Mouse (Mus musculus): ENCODE measurements around the gene Kat6b.
"Not testable (repeated sequence)": the region's sequence is repeated elsewhere in the genome, so short reads cannot be mapped to it uniquely, and the experiment has no call there.

Gene Kat6b

DNA sequence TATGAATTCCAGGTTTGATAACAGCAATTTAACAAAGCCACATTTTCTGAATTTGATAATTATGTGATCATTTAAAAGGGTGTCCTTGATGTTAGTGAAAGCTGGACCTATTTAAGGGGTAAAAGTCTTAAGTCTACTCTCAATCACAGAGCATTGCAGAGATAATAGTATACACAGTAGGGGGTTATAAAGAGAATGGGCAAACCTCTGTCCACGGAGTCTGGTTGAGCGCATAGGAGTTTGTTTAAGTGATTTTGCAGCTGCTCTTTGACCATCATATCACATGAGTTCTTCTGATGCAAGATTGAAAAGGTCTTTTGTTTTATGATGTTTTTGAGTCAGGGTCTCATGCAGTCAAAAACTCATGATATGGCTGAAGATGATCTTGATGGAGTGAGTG is 3.0 kb downstream of the Kat6b start:
- DNase-seq (ENCODE audit: low read depth, low spot score), result peak; percentile 56

- peak; percentile 49 for DNase-seq (ENCODE audit: low read depth, low spot score)
Observed at GRCm38 (mm10) chr14:21484693-21485092, 3.5 kb downstream of the Kat6b start.

DNA sequence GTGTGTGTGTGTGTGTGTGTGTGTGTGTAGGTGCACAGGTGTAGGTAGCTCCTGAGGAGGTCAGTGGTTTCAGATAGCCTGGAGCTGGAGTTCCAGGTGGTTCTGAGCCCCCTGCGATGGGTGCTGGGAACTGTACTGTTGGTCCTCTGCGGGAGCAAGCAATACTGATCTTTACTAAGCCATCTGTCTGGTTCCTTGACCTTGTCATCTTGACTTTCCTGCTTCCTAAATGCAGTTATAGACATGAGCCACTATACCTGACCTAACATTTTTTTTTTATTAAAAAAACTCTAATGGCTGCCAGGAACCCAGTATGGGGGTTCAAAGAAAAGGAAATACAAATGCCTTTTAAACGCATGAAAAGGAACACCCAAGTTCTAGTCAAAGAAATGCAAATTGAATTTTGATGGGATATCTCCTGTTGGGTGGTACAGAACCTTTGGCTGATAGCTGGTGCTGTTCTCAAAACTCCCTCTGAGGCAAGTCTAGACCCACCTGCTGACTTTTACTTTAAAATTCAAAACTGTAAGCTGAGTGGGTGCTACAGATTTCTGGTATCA is 4.8 kb downstream of the Kat6b start:
- DNase-seq (ENCODE audit: low read depth, low spot score), result peak; percentile 87

DNA sequence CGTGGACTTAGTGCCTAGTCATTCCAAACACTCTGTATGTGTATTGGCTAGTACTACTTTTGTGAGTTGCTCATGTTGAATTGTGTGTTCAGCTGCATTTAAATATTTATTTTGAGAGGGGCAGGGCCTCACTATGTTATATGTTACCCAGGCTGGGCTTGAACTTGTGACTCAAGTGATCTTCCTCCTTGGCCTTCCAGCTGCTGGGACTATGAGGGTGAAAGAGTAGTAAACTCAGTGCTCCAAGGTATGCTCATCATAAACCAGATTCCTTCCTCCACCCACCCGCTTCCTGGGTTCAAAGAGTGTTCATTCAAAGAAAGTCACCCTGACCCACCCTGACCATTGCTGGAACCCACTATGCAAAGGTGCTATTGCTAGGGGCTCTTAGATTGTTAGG is 5.9 kb downstream of the Kat6b start:
- peak; percentile 86 for DNase-seq (ENCODE audit: low read depth, low spot score)

DNA sequence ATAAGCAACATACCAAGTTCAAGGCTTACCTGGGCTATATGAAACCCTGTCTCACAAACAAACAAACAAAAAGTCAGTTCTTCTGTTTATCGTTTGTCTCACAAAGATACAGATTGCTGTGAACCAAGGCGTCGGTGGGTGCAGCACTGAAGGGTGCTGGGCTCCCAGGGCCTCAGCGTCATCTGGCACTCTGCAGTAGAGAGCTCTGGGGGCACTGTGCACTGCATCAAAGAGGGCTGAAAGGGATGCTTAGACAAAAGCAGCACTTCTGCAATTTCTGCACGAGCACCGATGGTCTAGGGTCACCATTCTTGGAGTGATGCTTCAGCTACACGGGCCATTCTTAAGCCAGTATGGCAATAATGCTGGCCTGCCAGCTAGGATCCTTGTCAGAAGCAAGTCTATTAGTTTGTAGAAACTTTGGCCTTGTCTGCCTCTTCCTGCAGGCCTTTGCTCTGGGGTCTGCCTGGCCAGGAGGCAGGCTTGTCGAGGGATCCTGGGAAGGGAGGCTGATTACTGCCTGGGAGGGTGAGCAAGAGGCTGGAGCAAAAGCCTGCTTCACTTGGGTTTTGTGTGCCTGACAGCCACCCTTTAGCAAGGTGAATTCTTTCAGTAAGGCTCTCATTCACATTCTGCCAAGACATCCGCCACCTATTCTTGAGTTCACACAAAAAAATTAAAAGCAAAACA is 7.3 kb downstream of the Kat6b start:
- not testable (repeated sequence) for DNase-seq (ENCODE audit: low read depth, low spot score)

- peak; percentile 53 for DNase-seq (ENCODE audit: low read depth, low spot score)
Observed at GRCm38 (mm10) chr14:21489116-21489485, 7.9 kb downstream of the Kat6b start.

- DNase-seq (ENCODE audit: low read depth, low spot score), result no peak
Observed at GRCm38 (mm10) chr14:21490141-21490540, 8.9 kb downstream of the Kat6b start.

DNA sequence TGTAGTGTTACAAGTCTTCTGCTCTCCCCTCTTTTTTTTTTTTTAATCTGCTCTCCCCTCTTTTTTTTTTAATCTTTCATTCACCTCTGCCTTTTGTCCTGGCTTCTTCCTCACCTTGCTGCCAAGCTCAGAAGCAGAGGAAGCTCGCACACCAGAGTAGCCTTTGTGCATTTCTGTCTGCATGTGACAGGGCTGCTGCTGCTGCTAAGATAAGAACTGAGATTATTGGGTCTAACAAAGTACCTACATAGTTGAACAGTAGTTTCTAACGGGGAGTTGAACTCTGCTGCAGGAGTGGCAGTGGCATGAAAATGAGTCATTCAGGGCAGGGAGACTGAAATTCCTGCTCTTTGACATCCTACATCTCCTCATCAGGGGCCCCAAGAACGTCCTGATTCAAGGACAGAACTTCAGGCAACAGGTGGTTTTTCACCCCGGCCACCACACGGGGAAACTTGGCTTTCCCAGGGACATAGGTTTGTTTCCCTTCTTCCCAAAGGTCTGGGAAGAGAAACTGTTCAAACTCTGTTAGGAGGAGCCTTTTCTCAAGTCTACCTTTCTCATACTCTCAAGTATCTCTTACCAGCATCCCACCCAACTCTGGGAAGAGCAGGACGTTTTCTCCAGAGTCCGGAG is 17.2 kb downstream of the Kat6b start:
- peak; percentile 43 for DNase-seq (ENCODE audit: low read depth, low spot score)

DNA sequence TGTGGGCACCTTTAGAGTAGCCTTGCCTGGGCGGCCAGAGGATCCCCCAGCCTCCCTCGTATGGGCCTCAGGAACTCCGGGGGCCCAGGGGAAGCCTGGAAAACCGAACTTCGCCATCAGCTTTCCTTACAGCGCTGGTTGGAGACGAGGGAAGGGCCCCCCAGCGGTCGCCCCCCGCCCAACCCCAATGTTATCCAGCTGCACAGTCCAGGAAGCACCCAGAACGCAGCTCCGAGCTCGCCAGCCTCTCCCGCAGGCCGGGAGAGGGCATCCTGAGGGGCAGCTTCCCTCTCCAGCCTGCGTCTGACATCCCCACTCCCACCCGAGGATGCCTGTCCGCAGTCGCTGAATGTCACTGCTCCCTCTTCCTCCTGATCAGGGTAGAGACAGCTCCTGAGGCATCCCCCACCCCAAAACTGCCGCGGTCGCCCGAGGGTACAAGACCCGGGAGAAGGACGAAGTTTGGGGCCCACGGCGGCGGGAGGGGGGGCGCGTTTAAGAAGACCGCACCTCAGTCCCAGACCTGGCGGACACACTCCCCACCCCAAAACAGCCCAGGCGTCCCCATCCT is 17.9 kb downstream of the Kat6b start:
- peak; percentile 55 for DNase-seq (ENCODE audit: low read depth, low spot score)

GRCm38 (mm10) chr14:21499631-21500153 is 18.5 kb downstream of the Kat6b start:
- no peak for DNase-seq (ENCODE audit: low read depth, low spot score)

DNA sequence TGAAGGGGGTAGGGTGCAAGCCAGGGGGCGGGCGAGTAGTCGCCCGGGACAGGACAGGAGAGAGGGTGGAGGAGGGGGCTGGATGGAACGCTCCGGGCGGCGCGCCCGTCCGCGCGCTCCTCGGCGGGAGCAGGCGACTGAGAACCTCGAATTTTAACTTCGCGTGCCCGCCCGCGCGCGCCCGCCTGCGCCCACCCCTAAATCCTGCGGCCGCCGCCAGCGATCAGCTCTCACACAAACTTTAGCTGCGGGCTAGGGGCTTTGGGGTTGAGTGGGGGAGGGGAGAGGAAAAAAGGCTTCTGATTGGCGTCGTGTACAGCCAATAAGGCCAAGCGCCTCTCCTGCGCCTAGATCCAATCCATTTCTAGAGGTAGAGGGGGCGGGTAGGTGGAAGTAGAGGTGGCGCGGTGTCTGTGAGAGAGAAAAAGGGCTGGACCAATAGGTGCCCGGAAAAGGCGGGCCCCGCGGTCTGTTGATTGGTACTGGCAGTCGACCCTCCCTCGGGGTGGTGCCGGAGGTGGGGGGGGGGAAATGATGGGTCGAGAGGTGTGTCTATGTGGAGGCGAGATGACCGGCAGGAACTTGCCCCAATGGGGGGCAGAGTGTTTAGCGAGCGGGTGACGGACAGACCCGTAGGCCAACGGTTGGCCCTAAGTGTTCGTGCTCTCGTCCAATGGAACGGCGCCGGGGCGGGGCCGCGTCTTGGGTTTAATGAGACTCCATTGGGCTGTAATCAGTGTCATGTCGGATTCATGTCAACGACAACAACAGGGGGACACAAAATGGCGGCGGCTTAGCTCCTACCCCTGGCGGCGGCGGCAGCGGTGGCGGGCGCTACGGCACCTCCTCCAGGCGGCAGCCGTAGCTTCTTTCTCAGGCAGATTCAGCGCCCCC is 19.2 kb downstream of the Kat6b start:
- peak; percentile 100 for DNase-seq (ENCODE audit: low read depth, low spot score)

GRCm38 (mm10) chr14:21501048-21501657 is 19.9 kb downstream of the Kat6b start:
- no peak for DNase-seq (ENCODE audit: low read depth, low spot score)

DNA sequence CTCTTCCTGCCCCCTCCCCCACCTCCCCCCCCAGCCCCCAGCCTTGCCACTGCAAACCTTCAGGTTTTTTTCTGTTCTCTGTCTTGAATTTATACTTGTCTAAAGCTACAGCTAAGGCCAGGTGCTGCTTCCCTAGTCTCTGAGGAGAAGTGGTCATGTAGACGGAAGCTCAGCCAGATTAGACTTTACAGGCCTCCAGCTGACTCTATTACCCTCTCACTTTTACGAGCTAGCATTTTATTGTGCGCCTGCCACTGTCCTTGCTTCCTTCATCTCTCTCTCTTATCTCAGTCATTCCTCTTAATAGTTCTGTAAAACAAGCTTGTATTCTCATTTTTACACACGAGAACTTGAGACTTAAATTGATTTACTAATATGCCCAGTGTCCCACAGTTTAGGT is 23.8 kb downstream of the Kat6b start:
- no peak for DNase-seq (ENCODE audit: low read depth, low spot score)

GRCm38 (mm10) chr14:21507046-21507445 is 25.8 kb downstream of the Kat6b start:
- DNase-seq (ENCODE audit: low read depth, low spot score), result no peak

DNA sequence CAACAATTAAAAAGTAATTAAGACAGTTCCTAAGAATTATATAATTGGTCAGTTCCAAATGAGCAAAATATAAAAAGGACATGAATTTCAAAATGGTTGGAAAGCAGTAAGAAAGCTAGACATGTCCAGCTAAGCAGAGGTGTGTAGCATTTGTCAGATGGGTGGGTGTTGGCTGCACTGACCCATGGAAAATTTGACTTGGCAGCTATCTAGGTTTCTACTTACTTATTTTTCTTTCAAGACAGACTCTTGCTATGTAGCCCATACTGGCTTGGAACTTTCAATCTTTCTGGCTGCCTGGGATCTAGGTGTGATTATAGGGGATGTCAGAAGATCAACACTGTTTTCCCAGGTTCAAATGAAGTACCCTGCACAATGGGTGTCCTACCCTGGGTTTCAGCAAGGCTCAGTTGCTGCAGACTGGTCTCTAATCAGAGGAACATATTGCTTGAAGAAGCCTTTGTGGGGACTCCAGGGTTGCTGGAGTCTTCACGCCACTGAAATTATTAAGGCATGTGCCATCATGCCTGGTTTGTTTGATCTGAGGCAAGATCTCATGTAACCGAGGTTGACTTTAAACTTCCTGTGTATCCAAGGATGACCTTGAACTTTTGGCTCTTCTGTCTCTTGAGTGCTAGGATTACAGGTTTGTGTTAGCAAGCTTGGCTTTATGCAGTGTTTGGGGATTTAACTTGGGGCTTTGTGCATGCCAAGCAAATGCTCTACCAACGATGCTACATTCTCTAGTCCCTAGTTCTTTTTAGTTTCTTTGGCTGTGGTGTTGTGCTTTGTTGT is 28.1 kb downstream of the Kat6b start:
- no peak for DNase-seq (ENCODE audit: low read depth, low spot score)

- DNase-seq (ENCODE audit: low read depth, low spot score), result no peak
Observed at GRCm38 (mm10) chr14:21511438-21511837, 30.2 kb downstream of the Kat6b start.

DNA sequence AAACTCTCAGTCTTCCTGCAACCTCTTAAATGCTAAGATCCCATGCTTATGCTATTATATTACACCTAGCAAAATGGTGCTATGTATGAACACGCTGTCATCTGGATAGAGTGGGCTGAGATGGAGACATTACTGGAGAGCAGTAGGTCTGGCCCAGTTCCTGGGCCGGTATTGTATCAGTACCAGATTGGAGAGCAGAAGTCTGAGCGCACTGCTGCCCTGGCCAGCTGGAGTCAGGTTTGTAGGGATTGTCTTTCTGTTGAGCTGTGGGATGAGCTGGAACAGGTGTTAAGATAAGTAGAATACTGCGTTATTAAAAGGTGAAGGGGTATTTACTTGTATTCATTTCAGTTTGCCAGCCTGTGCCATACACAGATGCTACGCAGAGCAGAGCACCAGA is 34.3 kb downstream of the Kat6b start:
- no peak for DNase-seq (ENCODE audit: low read depth, low spot score)

- DNase-seq (ENCODE audit: low read depth, low spot score), result no peak
Observed at GRCm38 (mm10) chr14:21519307-21519706, 38.1 kb downstream of the Kat6b start.

GRCm38 (mm10) chr14:21520496-21520895 is 39.3 kb downstream of the Kat6b start:
- DNase-seq (ENCODE audit: low read depth, low spot score), result no peak

GRCm38 (mm10) chr14:21521496-21521895 is 40.3 kb downstream of the Kat6b start:
- peak; percentile 56 for DNase-seq (ENCODE audit: low read depth, low spot score)
